Mouse (Mus musculus) kidney, adult 2 months (tissue): ENCODE data around the gene Cdc42se1. TPM values are rescaled to one million over a fixed set of nuclear protein-coding genes. Genes with fewer than 3 reads are reported as not detected.

ENCODE experiments used
- DNase-seq: peaks from one replicate; pipeline ENCODE4 v3.0.0; 2021
- H3K27ac ChIP-seq: fragments of 200-500 bp; 2 replicates; pipeline ENCODE4 v1.5.1; 2012; ENCODE audit warnings: low read depth, low read length, control low read depth, inconsistent platforms; ENCODE audit not compliant: insufficient read depth
- H3K27me3 ChIP-seq: fragments of 200-500 bp; replicated peaks from 2 replicates; pipeline ENCODE4 v1.6.1; 2012; ENCODE audit warnings: mild to moderate bottlenecking, moderate library complexity, low read length, inconsistent platforms; ENCODE audit not compliant: control insufficient read depth, insufficient read depth
- H3K36me3 ChIP-seq: fragments of 200-500 bp; 2 replicates; pipeline ENCODE4 v1.6.1; 2012; ENCODE audit warnings: mild to moderate bottlenecking, moderate library complexity, low read length, inconsistent platforms; ENCODE audit not compliant: control insufficient read depth, insufficient read depth
- H3K4me1 ChIP-seq: fragments of 200-500 bp; 2 replicates; pipeline ENCODE4 v1.6.1; 2011; ENCODE audit warnings: low read length; ENCODE audit not compliant: control insufficient read depth, insufficient read depth
- H3K4me3 ChIP-seq: fragments of 200-500 bp; 2 replicates; pipeline ENCODE4 v1.5.1; 2011; ENCODE audit warnings: mild to moderate bottlenecking, low read depth, low read length, control low read depth; ENCODE audit not compliant: insufficient read depth
- CTCF ChIP-seq: fragments of 200-500 bp; conservative IDR thresholded peaks from 2 replicates; pipeline ENCODE4 v1.5.1; 2011; ENCODE audit warnings: low read depth, mild to moderate bottlenecking, control low read depth, low read length, moderate library complexity, mixed read lengths; ENCODE audit not compliant: insufficient read depth, insufficient read length
- POLR2A ChIP-seq: fragments of 200-500 bp; IDR thresholded peaks from one replicate; pipeline ENCODE4 v1.6.1; 2011; ENCODE audit warnings: low read depth, low read length, control low read depth
- WGBS: fragments of 180-500 bp; shearing (Covaris S2); methylation state at CpG from one replicate; pipeline ENCODE4 v1.1.7; 2018; 5-methylcytosine and 5-hydroxymethylcytosine counted together
- polyA plus RNA-seq: library from polyadenylated mRNA; depleted of rRNA; stranded (reverse); fragments of >200 nt; gene quantifications from 2 replicates; pipeline ENCODE4 v1.2.3, GENCODE M21; 2012

The Cdc42se1 gene
- polyA plus RNA-seq, 1 experiment: 83.7 TPM

- WGBS: 26% methylated on average over 6 of the region's 6 CpGs
- TF ChIP-seq CTCF: no peak
- no peak for TF ChIP-seq POLR2A
- Histone ChIP-seq H3K36me3 (peaks cover 2% of the 10 kb centered on the region; the same call in 1 of the 2 replicates), H3K27me3 (no peaks in the 10 kb centered on the region), H3K4me3 (no peak overlapping the region), H3K4me1 (peaks cover 20% of the 10 kb centered on the region), H3K27ac (peak overlapping the region; percentile 76)
- peak; percentile 78 for DNase-seq
Observed at GRCm38 (mm10) chr3:95194721-95195135, 33.8 kb upstream of the Cdc42se1 start.

GRCm38 (mm10) chr3:95195772-95196171 lies 32.8 kb upstream of the Cdc42se1 start:
- peak; percentile 20 for DNase-seq
- H3K36me3 ChIP-seq: peaks cover 2% of the 10 kb centered on the region; the same call in 1 of the 2 replicates
- no peaks in the 10 kb centered on the region for H3K27me3 ChIP-seq
- peaks cover 22% of the 10 kb centered on the region for H3K4me1 ChIP-seq
- 60% methylated on average over 2 of the region's 2 CpGs for WGBS
- H3K27ac ChIP-seq: peak overlapping the region; percentile 37
- no peak overlapping the region for H3K4me3 ChIP-seq
- TF ChIP-seq POLR2A (no peak), CTCF (no peak)

GRCm38 (mm10) chr3:95199101-95199500 lies 29.4 kb upstream of the Cdc42se1 start:
- Histone ChIP-seq H3K27me3 (no peaks in the 10 kb centered on the region), H3K4me3 (no peak overlapping the region), H3K4me1 (peaks cover 22% of the 10 kb centered on the region), H3K36me3 (peaks cover 5% of the 10 kb centered on the region), H3K27ac (peak overlapping the region; percentile 26)
- WGBS: 49% methylated on average over 1 of the region's 1 CpGs
- TF ChIP-seq CTCF (no peak), POLR2A (no peak)
- DNase-seq: peak; percentile 61

- Histone ChIP-seq H3K36me3 (peaks cover 5% of the 10 kb centered on the region), H3K27me3 (no peaks in the 10 kb centered on the region), H3K27ac (peak overlapping the region; percentile 72), H3K4me3 (no peak overlapping the region), H3K4me1 (peaks cover 18% of the 10 kb centered on the region)
- DNase-seq: peak; percentile 97
- whole genome bisulfite sequencing: 29% methylated on average over 7 of the region's 7 CpGs
- no peak for TF ChIP-seq CTCF
Observed at GRCm38 (mm10) chr3:95200132-95200531, 28.4 kb upstream of the Cdc42se1 start.

GRCm38 (mm10) chr3:95200562-95200961 lies 28.0 kb upstream of the Cdc42se1 start:
- Histone ChIP-seq H3K4me3 (no peak overlapping the region), H3K4me1 (peaks cover 15% of the 10 kb centered on the region; the same call in 1 of the 2 replicates), H3K27ac (peak overlapping the region; percentile 71), H3K27me3 (no peaks in the 10 kb centered on the region), H3K36me3 (peaks cover 7% of the 10 kb centered on the region)
- 36% methylated on average over 2 of the region's 2 CpGs for WGBS
- TF ChIP-seq CTCF (no peak), POLR2A (no peak)
- DNase-seq: no peak

- Histone ChIP-seq H3K27ac (no peak overlapping the region), H3K4me3 (no peak overlapping the region), H3K27me3 (no peaks in the 10 kb centered on the region), H3K36me3 (peaks cover 5% of the 10 kb centered on the region), H3K4me1 (peaks cover 11% of the 10 kb centered on the region; the same call in 1 of the 2 replicates)
- DNase-seq: no peak
- 90% methylated on average over 6 of the region's 6 CpGs for WGBS
- TF ChIP-seq POLR2A (no peak), CTCF (no peak)
Observed at GRCm38 (mm10) chr3:95203880-95204279, 24.7 kb upstream of the Cdc42se1 start.

- 61% methylated on average over 4 of the region's 4 CpGs for WGBS
- peak; percentile 61 for DNase-seq
- Histone ChIP-seq H3K4me3 (no peak overlapping the region), H3K27me3 (no peaks in the 10 kb centered on the region), H3K36me3 (peaks cover 4% of the 10 kb centered on the region), H3K4me1 (peaks cover 3% of the 10 kb centered on the region; the same call in 1 of the 2 replicates), H3K27ac (no peak overlapping the region)
- TF ChIP-seq POLR2A (no peak), CTCF (no peak)
Observed at GRCm38 (mm10) chr3:95208286-95208685, 20.2 kb upstream of the Cdc42se1 start.
